In genomic region chr13:112375766-112376165, GRCm38 (mm10) we compare ENCODE assay signal across 8 mouse cellular contexts.
A peak's percentile ranks its signal among the peaks of the same experiment; 100 is the strongest.
DNase-seq lines count a peak whose midpoint lies in the region; ATAC-seq and TF ChIP-seq lines count a peak whose summit lies in the region.

No protein-coding gene starts in this region.

- H3K4me3 ChIP-seq in lung, embryonic 14.5 days (ENCODE audit: low read depth, low read length) = no peak overlapping the region
- H3K4me3 ChIP-seq in lung, adult 2 months (replicated peaks; ENCODE audit: extremely low read depth, low read depth, low read length) = no peak overlapping the region
- no peak overlapping the region for H3K4me3 ChIP-seq in hindbrain, postnatal 0 days (ENCODE audit: low read length)

- H3K36me3 ChIP-seq in lung, embryonic 14.5 days (ENCODE audit: insufficient read depth) = no peaks in the 10 kb centered on the region
- no peaks in the 10 kb centered on the region for H3K36me3 ChIP-seq in hindbrain, postnatal 0 days (ENCODE audit: insufficient read depth, low read length)

- peak; percentile 60 for ATAC-seq in lung, embryonic 14.5 days (ENCODE audit: insufficient read depth)
- peak; percentile 29; the same call in 1 of the 2 replicates for ATAC-seq in hindbrain, postnatal 0 days
- no peak for ATAC-seq in megakaryocyte, adult 5-6 weeks (ENCODE audit: poor library complexity, severe bottlenecking)

- H3K9me3 ChIP-seq in lung, embryonic 14.5 days (ENCODE audit: low read depth, low read length) = no peaks in the 10 kb centered on the region
- H3K9me3 ChIP-seq in hindbrain, postnatal 0 days (ENCODE audit: low read length) = no peaks in the 10 kb centered on the region

- no peaks in the 10 kb centered on the region for H3K27me3 ChIP-seq in lung, embryonic 14.5 days (ENCODE audit: insufficient read depth, low read length)
- H3K27me3 ChIP-seq in hindbrain, postnatal 0 days (ENCODE audit: insufficient read depth, low read length) = no peaks in the 10 kb centered on the region

- no peak for TF ChIP-seq POLR2A in lung, adult 2 months (IDR thresholded peaks at IDR 0.05; ENCODE audit: borderline replicate concordance, extremely low read depth, low read depth, low read length)

- H3K4me1 ChIP-seq in lung, embryonic 14.5 days (ENCODE audit: insufficient read depth) = no peaks in the 10 kb centered on the region
- H3K4me1 ChIP-seq in lung, adult 2 months (ENCODE audit: control insufficient read depth, insufficient read depth, low read length) = no peaks in the 10 kb centered on the region
- no peaks in the 10 kb centered on the region for H3K4me1 ChIP-seq in hindbrain, postnatal 0 days (ENCODE audit: insufficient read depth, low read length)

- no peak overlapping the region for H3K27ac ChIP-seq in lung, embryonic 14.5 days (ENCODE audit: low read depth)
- H3K27ac ChIP-seq in hindbrain, postnatal 0 days = no peak overlapping the region

- peak; percentile 29 to 60 for DNase-seq in adrenal gland, adult (ENCODE audit: inconsistent age in 2 of 2, low spot score in 1 of 2)
- no peak for DNase-seq in adrenal gland, adult 8-10 months
- peak; percentile 56 for DNase-seq in lung, embryonic 14.5 days
- no peak for DNase-seq in lung, adult 2 months
- DNase-seq in hindbrain, postnatal 0 days (ENCODE audit: low spot score) = peak; percentile 55
- DNase-seq in lung, postnatal 36 days = peak; percentile 58
- no peak for DNase-seq in urinary bladder, adult 18-20 months (ENCODE audit: low spot score in 2 of 2)

- no peak overlapping the region for H3K4me2 ChIP-seq in lung, embryonic 14.5 days
- H3K4me2 ChIP-seq in hindbrain, postnatal 0 days (ENCODE audit: low read depth, low read length) = no peak overlapping the region

- no peak for TF ChIP-seq CTCF in lung, embryonic 14.5 days (IDR thresholded peaks at IDR 0.05; ENCODE audit: low read depth)
- TF ChIP-seq CTCF in lung, adult 2 months (IDR thresholded peaks at IDR 0.05; ENCODE audit: insufficient read depth, low read length) = no peak
- TF ChIP-seq CTCF in hindbrain, postnatal 0 days (IDR thresholded peaks at IDR 0.05; ENCODE audit: low read depth) = no peak

- no peak overlapping the region for H3K9ac ChIP-seq in lung, embryonic 14.5 days
- no peak overlapping the region for H3K9ac ChIP-seq in hindbrain, postnatal 0 days (replicated peaks; ENCODE audit: low read length)

- WGBS in lung, embryonic 14.5 days = 32% methylated on average over 8 of the region's 8 CpGs
- WGBS in lung, adult 2 months = 51% methylated on average over 8 of the region's 8 CpGs
- WGBS in hindbrain, postnatal 0 days = 27% methylated on average over 8 of the region's 8 CpGs

Comparison
In these comparisons a context has a peak if more than half of its experiments do, and no peak if none do; other contexts are left out.
1. DNase-seq: peak in adrenal gland, adult (2 of 2), lung, embryonic 14.5 days (single experiment), hindbrain, postnatal 0 days (single experiment) and lung, postnatal 36 days (single experiment); none in adrenal gland, adult 8-10 months (single experiment), lung, adult 2 months (single experiment) and urinary bladder, adult 18-20 months (0 of 2).